Mouse (Mus musculus) natural killer cell, adult 2 months (primary cell): Measurements from ENCODE around the gene Appbp2.
"Not testable (repeated sequence)": the region's sequence is repeated elsewhere in the genome, so short reads cannot be mapped to it uniquely, and the experiment has no call there.

Source experiments
- DNase-seq, 2 experiments: peaks; one replicate each; pipeline ENCODE4 v3.0.0; 2022; ENCODE audit warnings: low spot score in 2 of 2

Gene Appbp2

DNA sequence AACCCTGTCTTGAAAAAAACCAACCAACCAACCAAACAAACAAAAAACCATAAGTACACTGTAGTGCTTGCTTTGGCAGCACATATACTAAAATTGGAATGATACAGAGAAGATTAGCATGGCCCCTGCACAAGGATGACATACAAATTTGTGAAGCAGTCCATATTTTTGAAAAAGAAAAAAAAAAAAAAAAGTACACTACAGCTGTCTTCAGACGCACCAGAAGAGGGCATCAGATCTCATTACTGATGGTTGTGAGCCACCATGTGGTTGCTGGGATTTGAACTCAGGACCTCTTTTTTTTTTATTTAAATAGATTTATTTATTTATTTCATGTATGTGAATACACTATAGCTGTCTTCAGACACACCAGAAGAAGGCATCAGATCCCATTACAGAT, 71.9 kb downstream of the Appbp2 start:
- DNase-seq = not testable (repeated sequence)

GRCm38 (mm10) chr11:85157301-85157700, 77.6 kb downstream of the Appbp2 start:
- DNase-seq = no peak

DNA sequence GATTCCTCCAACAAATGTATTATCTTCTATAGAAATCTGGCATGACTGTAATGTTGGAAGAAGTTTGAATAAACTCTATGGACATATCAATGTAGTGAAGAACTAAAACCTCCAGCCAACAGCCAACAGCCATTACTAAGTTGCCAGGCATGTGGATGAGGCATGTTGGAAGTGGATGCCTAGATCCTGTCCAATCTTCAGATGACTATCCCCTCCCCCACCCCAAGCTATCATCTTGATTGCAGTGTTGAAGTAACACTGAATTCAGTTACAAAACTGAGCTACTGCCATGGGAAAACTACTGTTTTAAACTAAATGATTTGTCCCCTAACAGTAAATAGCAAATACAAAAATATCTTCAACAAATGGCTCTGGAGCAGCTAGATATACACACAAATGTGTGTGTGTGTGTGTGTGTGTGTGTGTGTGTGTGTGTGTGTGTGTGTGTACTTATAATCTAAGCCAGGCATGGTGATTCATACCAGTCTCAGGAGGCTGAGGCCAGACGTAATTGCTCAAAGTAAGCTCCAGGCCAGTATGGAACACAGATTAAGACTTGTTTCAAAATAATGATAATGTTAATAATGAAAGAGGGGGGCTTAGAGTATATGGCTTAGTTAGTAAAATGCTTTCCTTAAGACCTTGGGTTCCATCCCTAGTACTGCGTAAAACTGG, 82.5 kb downstream of the Appbp2 start:
- DNase-seq = no peak

- peak; percentile 91 to 94 for DNase-seq
These were observed 95.1 kb downstream of the Appbp2 start, which contains the start of gene Usp32 for GRCm38 (mm10) chr11:85139581-85140540. Gene Usp32 (minus strand): TSS chr11:85140161.

DNA sequence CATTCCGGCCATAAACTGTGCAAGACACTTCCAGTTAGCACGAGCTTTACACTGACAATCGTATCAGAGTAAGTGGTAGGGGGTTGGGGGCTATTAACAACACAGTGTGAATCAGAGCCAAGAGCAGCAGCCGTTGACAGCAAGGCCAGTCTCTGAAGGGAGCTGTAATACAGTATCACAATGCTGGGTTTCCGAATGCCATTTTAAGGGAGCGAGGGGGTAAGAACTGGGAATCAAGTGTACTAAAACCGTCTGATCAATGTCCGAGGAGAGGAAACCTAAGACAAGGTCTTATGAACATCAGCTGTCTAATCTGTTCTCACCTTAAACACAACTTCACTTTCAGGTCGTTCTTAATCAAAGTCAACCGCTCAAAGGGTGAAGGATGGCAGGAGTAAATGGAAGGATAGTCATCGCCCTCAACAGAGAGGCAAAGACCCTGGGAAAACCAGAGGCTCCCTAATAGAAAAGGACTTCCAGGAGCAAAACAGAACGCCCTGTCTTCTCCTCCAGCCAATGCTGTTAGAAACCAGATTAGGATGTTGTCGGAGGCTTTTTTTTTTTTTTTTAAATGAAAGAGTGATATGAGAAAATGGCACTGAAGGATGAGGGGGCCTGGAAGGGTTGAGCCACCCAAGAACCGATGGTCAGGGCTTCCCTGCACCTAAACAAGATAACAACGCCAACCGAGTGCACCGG, 96.0 kb downstream of the Appbp2 start:
- DNase-seq = no peak
